Mouse (Mus musculus) E14TG2a.4 (cell line): ENCODE results near the gene Pdlim1.

Source experiments
- CTCF ChIP-seq: conservative IDR thresholded peaks from 2 replicates; pipeline ENCODE4 v1.5.1; 2014; ENCODE audit warnings: low read length
- NANOG ChIP-seq: IDR thresholded peaks from 2 replicates; pipeline ENCODE4 v1.6.1; 2014; ENCODE audit warnings: borderline replicate concordance, low read length, mixed read lengths
- POU5F1 ChIP-seq: IDR thresholded peaks from 2 replicates; pipeline ENCODE4 v1.6.1; 2014; ENCODE audit warnings: low read length, borderline replicate concordance

GRCm38 (mm10) chr19:40220878-40221277, 50.8 kb downstream of the Pdlim1 start:
- TF ChIP-seq POU5F1 = no peak
- TF ChIP-seq CTCF = no peak
- TF ChIP-seq NANOG = no peak
